Mouse (Mus musculus): ENCODE data around the gene Gtf2i. TPM values are rescaled to one million over a fixed set of nuclear protein-coding genes. Genes with fewer than 3 reads are reported as not detected.

Gtf2i gene
- polyA plus RNA-seq, 1 experiment = 54.7 TPM

- DNase-seq (ENCODE audit: low read depth) = no peak
Measured at GRCm38 (mm10) chr5:134322355-134322754, 7.8 kb upstream of the Gtf2i start.

GRCm38 (mm10) chr5:134321699-134322098 is 7.1 kb upstream of the Gtf2i start:
- DNase-seq (ENCODE audit: low read depth) = no peak

- DNase-seq (ENCODE audit: low read depth) = no peak
Measured at GRCm38 (mm10) chr5:134318903-134319302, 4.3 kb upstream of the Gtf2i start.

- no peak for DNase-seq (ENCODE audit: low read depth)
Measured at GRCm38 (mm10) chr5:134316721-134317120, 2.2 kb upstream of the Gtf2i start.

- peak; percentile 67 for DNase-seq (ENCODE audit: low read depth)
Measured at GRCm38 (mm10) chr5:134315623-134316350, 1.2 kb upstream of the Gtf2i start.

GRCm38 (mm10) chr5:134314068-134314674 is 389 bp downstream of the Gtf2i start:
- DNase-seq (ENCODE audit: low read depth) = no peak

- DNase-seq (ENCODE audit: low read depth) = no peak
Measured at GRCm38 (mm10) chr5:134313451-134314067, 1.0 kb downstream of the Gtf2i start.

GRCm38 (mm10) chr5:134312691-134313450 is 1.7 kb downstream of the Gtf2i start:
- DNase-seq (ENCODE audit: low read depth) = no peak

- no peak for DNase-seq (ENCODE audit: low read depth)
Measured at GRCm38 (mm10) chr5:134311894-134312411, 2.6 kb downstream of the Gtf2i start.

GRCm38 (mm10) chr5:134310201-134310600 is 4.4 kb downstream of the Gtf2i start:
- DNase-seq (ENCODE audit: low read depth) = no peak

GRCm38 (mm10) chr5:134309345-134309744 is 5.2 kb downstream of the Gtf2i start:
- no peak for DNase-seq (ENCODE audit: low read depth)

GRCm38 (mm10) chr5:134304639-134305038 is 9.9 kb downstream of the Gtf2i start:
- no peak for DNase-seq (ENCODE audit: low read depth)

- DNase-seq (ENCODE audit: low read depth) = no peak
Measured at GRCm38 (mm10) chr5:134295277-134296050, 19.1 kb downstream of the Gtf2i start.

GRCm38 (mm10) chr5:134294606-134295005 is 20.0 kb downstream of the Gtf2i start:
- DNase-seq (ENCODE audit: low read depth) = no peak

- no peak for DNase-seq (ENCODE audit: low read depth)
Measured at GRCm38 (mm10) chr5:134291096-134291495, 23.5 kb downstream of the Gtf2i start.

- no peak for DNase-seq (ENCODE audit: low read depth)
Measured at GRCm38 (mm10) chr5:134289935-134290560, 24.5 kb downstream of the Gtf2i start.

GRCm38 (mm10) chr5:134288071-134288470 is 26.5 kb downstream of the Gtf2i start:
- no peak for DNase-seq (ENCODE audit: low read depth)

GRCm38 (mm10) chr5:134284921-134285320 is 29.6 kb downstream of the Gtf2i start:
- no peak for DNase-seq (ENCODE audit: low read depth)

- DNase-seq (ENCODE audit: low read depth) = no peak
Measured at GRCm38 (mm10) chr5:134282603-134283002, 32.0 kb downstream of the Gtf2i start.

- no peak for DNase-seq (ENCODE audit: low read depth)
Measured at GRCm38 (mm10) chr5:134282076-134282475, 32.5 kb downstream of the Gtf2i start.

- no peak for DNase-seq (ENCODE audit: low read depth)
Measured at GRCm38 (mm10) chr5:134279371-134279770, 35.2 kb downstream of the Gtf2i start.
